Mouse (Mus musculus): ENCODE results near the gene Wdr19. TPM values are rescaled to one million over a fixed set of nuclear protein-coding genes. Genes with fewer than 3 reads are reported as not detected.

Gene Wdr19
- polyA plus RNA-seq (2012): 0.23 and 0.41 TPM in 2 replicates

DNA sequence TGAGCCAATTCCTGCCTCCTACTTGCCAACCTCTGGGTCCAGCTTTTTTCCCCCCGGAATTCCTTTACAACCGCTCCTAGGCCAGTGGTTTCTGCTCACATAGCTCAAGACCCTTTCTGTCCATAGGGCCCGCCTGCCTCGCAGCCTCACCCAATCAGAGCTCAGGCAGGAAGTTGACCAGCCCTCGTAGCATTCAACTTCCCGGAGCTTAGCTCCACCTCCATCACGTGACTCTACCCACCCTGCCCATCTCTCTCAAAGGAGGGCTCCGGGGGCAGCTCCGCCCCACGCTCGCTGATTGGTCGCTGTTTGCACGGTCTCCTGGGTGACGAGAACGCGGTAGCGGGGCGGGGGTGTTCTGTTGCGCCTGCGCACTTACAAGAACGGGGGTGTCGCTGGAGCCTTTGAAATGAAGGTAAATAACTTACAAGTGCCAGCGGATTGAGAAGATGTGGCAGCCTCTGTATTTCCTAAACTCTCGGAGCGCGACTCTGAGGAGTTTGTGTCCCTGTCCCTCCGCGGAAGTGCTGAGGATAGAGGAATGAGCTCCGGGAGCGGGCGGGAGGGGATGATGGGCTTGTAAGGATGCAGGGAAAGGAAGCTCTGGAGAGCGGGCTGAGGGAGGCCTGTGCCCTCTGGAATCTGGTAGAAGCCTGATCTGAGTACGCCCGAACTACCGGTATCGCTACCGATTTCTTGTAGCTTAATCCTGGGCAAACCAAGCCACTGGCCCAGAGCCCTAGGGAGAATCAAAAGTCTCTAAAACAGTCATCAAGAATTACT, at the start of gene Wdr19:
Gene Wdr19 (plus strand): TSS at position 351 of the 783 bp plus-strand sequence.

Other genes starting within 250 kb of the Wdr19 start
- 0.03 and 0.31 TPM in 2 replicates for gene Tlr6, start 239.6 kb upstream of the Wdr19 start, polyA plus RNA-seq (2012)
- gene Fam114a1, start 229.6 kb upstream of the Wdr19 start, polyA plus RNA-seq (2012): 2.1 and 2.4 TPM in 2 replicates
- gene Tmem156, start 107.6 kb upstream of the Wdr19 start, polyA plus RNA-seq (2012): 0.10 and 0.40 TPM in 2 replicates
- gene Klhl5, start 92.2 kb upstream of the Wdr19 start, polyA plus RNA-seq (2012): 14.4 and 22.8 TPM in 2 replicates
- gene Rfc1, start 136.0 kb downstream of the Wdr19 start, polyA plus RNA-seq (2012): 19.7 and 20.9 TPM in 2 replicates
- not detected in 2 replicates for gene Klb, start 148.6 kb downstream of the Wdr19 start, polyA plus RNA-seq (2012)
- gene Rpl9, start 191.7 kb downstream of the Wdr19 start, polyA plus RNA-seq (2012): 61.7 and 74.9 TPM in 2 replicates
- 6.9 and 7.3 TPM in 2 replicates for gene Lias, start 191.8 kb downstream of the Wdr19 start, polyA plus RNA-seq (2012)
- gene Ugdh, start 236.3 kb downstream of the Wdr19 start, polyA plus RNA-seq (2012): 5.7 and 7.3 TPM in 2 replicates

Data from megakaryocyte-erythroid progenitor cell, adult 5 weeks (primary cell).